Mouse (Mus musculus): ENCODE data around the gene Oxa1l.
A peak's percentile ranks its signal among the peaks of the same experiment; 100 is the strongest.
"Not testable (repeated sequence)": the region's sequence is repeated elsewhere in the genome, so short reads cannot be mapped to it uniquely, and the experiment has no call there.

Oxa1l gene

GRCm38 (mm10) chr14:54360577-54361340 is at the start of gene Oxa1l:
Oxa1l (plus strand) TSS chr14:54360834.
- DNase-seq (ENCODE audit: low spot score), result peak; percentile 97

GRCm38 (mm10) chr14:54311763-54312162 is 48.9 kb upstream of the Oxa1l start:
- DNase-seq (ENCODE audit: low spot score), result no peak

GRCm38 (mm10) chr14:54321556-54322376 is 38.9 kb upstream of the Oxa1l start:
- DNase-seq (ENCODE audit: low spot score), result no peak

- DNase-seq (ENCODE audit: low spot score), result no peak
These were observed 36.1 kb upstream of the Oxa1l start for GRCm38 (mm10) chr14:54324486-54324885.

GRCm38 (mm10) chr14:54328548-54328947 is 32.1 kb upstream of the Oxa1l start:
- DNase-seq (ENCODE audit: low spot score), result no peak

GRCm38 (mm10) chr14:54329201-54329600 is 31.4 kb upstream of the Oxa1l start:
- DNase-seq (ENCODE audit: low spot score), result no peak

GRCm38 (mm10) chr14:54331178-54331577 is 29.5 kb upstream of the Oxa1l start:
- DNase-seq (ENCODE audit: low spot score), result no peak

GRCm38 (mm10) chr14:54332176-54333074 is 28.2 kb upstream of the Oxa1l start:
- no peak for DNase-seq (ENCODE audit: low spot score)

- no peak for DNase-seq (ENCODE audit: low spot score)
These were observed 27.0 kb upstream of the Oxa1l start for GRCm38 (mm10) chr14:54333452-54334189.

- DNase-seq (ENCODE audit: low spot score), result no peak
These were observed 19.8 kb upstream of the Oxa1l start for GRCm38 (mm10) chr14:54340836-54341235.

- DNase-seq (ENCODE audit: low spot score), result not testable (repeated sequence)
These were observed 18.8 kb upstream of the Oxa1l start for GRCm38 (mm10) chr14:54341807-54342206.

- DNase-seq (ENCODE audit: low spot score), result not testable (repeated sequence)
These were observed 9.7 kb upstream of the Oxa1l start for GRCm38 (mm10) chr14:54350773-54351541.

GRCm38 (mm10) chr14:54352314-54352713 is 8.3 kb upstream of the Oxa1l start:
- no peak for DNase-seq (ENCODE audit: low spot score)

GRCm38 (mm10) chr14:54354406-54354805 is 6.2 kb upstream of the Oxa1l start:
- no peak for DNase-seq (ENCODE audit: low spot score)

- no peak for DNase-seq (ENCODE audit: low spot score)
These were observed 2.5 kb downstream of the Oxa1l start for GRCm38 (mm10) chr14:54363156-54363555.

GRCm38 (mm10) chr14:54365026-54365645 is 4.5 kb downstream of the Oxa1l start:
- DNase-seq (ENCODE audit: low spot score), result no peak

- DNase-seq (ENCODE audit: low spot score), result no peak
These were observed 5.9 kb downstream of the Oxa1l start for GRCm38 (mm10) chr14:54366581-54366980.

- no peak for DNase-seq (ENCODE audit: low spot score)
These were observed 6.9 kb downstream of the Oxa1l start for GRCm38 (mm10) chr14:54367429-54368060.

- DNase-seq (ENCODE audit: low spot score), result no peak
These were observed 8.7 kb downstream of the Oxa1l start for GRCm38 (mm10) chr14:54369372-54369771.

GRCm38 (mm10) chr14:54370595-54370994 is 10.0 kb downstream of the Oxa1l start:
- no peak for DNase-seq (ENCODE audit: low spot score)

All from embryo, embryonic 10 days (tissue).